Mouse (Mus musculus) bone marrow macrophage, adult 2 months (primary cell): ENCODE data around the gene Prokr1. TPM values are rescaled to one million over a fixed set of nuclear protein-coding genes. Genes with fewer than 3 reads are reported as not detected.
"Not testable (repeated sequence)": the region's sequence is repeated elsewhere in the genome, so short reads cannot be mapped to it uniquely, and the experiment has no call there.

Experiments
- H3K27ac ChIP-seq: 2 replicates; pipeline ENCODE4 v1.5.1; 2012; ENCODE audit warnings: low read depth, low read length; ENCODE audit not compliant: insufficient read depth
- H3K4me1 ChIP-seq: 2 replicates; pipeline ENCODE4 v1.6.1; 2012; ENCODE audit warnings: low read length; ENCODE audit not compliant: control insufficient read depth, insufficient read depth
- H3K4me3 ChIP-seq: 2 replicates; pipeline ENCODE4 v1.5.1; 2012; ENCODE audit warnings: mild to moderate bottlenecking, low read length, moderate library complexity; ENCODE audit not compliant: insufficient read depth
- CTCF ChIP-seq: IDR thresholded peaks from 2 replicates; pipeline ENCODE4 v1.5.1; 2012; ENCODE audit warnings: low read depth, mild to moderate bottlenecking, low read length, moderate library complexity
- POLR2A ChIP-seq: IDR thresholded peaks from 2 replicates; pipeline ENCODE4 v1.6.1; 2012; ENCODE audit warnings: mild to moderate bottlenecking, low read depth, low read length, borderline replicate concordance
- polyA plus RNA-seq: library from polyadenylated mRNA; stranded (reverse); fragments of >200 nt; gene quantifications from 2 replicates; pipeline ENCODE4 v1.2.4, GENCODE M21; 2012; ENCODE audit not compliant: missing spikeins, insufficient read depth, insufficient read length

Prokr1 gene
- polyA plus RNA-seq, 1 experiment: 0.70 TPM

GRCm38 (mm10) chr6:87597116-87597833 lies 6.7 kb upstream of the Prokr1 start:
- H3K27ac ChIP-seq: no peak overlapping the region
- no peak overlapping the region for H3K4me3 ChIP-seq
- peaks cover 16% of the 10 kb centered on the region for H3K4me1 ChIP-seq
- TF ChIP-seq CTCF (no peak), POLR2A (no peak)

GRCm38 (mm10) chr6:87594188-87594587 lies 3.6 kb upstream of the Prokr1 start:
- no peak overlapping the region for H3K27ac ChIP-seq
- H3K4me3 ChIP-seq: no peak overlapping the region
- H3K4me1 ChIP-seq: peaks cover 16% of the 10 kb centered on the region
- TF ChIP-seq CTCF: no peak
- no peak for TF ChIP-seq POLR2A

DNA sequence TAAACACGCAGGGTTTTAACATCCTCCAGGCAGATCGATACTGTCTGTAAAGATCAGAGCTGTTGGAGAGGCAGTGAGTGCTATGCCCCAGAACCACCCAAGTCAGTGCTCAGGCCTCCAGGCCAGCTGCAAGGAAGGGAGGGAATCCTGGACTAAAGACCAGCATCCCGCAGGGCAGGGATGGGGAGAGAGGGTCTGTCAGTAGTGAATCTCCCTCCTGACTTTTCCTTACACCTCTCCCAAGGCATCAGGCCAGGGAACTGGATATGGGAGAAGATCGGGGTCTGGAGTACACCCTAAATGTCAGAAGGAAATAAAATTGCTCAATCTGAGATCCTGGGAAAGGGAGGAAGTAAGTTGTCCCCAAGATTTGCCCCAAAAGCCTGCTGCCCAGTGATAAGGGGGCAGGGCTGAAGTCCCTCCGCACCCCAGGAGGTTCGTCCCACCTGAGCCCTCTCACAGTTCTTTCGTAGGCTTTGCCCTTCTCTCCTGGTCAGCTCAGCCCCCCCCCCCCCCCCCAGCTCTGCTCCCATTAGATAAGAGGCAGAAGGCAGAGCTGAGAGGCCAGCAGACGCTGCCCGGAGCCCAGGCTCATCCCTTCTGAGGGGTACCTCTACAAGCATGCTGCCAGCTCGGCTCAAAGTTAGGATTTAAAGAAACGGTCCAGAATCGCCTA lies 687 bp downstream of the Prokr1 start:
- H3K4me1 ChIP-seq: no peaks in the 10 kb centered on the region
- H3K27ac ChIP-seq: no peak overlapping the region
- peak overlapping the region; percentile 71 for H3K4me3 ChIP-seq
- TF ChIP-seq CTCF (no peak), POLR2A (no peak)

DNA sequence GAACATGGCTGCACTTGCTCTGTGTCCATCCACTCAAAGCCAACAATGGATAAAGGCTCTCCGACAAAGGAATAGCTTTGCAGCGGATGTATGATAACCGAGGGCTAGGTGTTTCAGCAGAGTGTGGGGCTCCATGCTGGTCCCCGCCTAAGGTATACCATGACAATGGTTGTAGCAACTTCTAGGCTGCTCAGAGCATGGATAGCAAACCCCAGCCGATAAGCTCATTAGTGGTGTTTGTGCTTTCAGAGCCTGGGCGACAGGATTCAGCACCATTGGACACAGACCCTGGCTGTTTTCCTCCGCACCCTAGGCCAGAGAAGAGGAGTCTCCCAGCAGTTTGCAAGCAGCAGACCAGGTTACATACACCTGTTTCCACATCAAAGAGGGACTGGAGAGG lies 6.6 kb downstream of the Prokr1 start:
- TF ChIP-seq POLR2A: no peak
- no peak for TF ChIP-seq CTCF
- Histone ChIP-seq H3K4me3 (no peak overlapping the region), H3K4me1 (peaks cover 8% of the 10 kb centered on the region), H3K27ac (no peak overlapping the region)

GRCm38 (mm10) chr6:87583183-87583611 lies 7.3 kb downstream of the Prokr1 start:
- no peak for TF ChIP-seq CTCF
- no peak for TF ChIP-seq POLR2A
- peaks cover 8% of the 10 kb centered on the region for H3K4me1 ChIP-seq
- no peak overlapping the region for H3K4me3 ChIP-seq
- no peak overlapping the region for H3K27ac ChIP-seq

DNA sequence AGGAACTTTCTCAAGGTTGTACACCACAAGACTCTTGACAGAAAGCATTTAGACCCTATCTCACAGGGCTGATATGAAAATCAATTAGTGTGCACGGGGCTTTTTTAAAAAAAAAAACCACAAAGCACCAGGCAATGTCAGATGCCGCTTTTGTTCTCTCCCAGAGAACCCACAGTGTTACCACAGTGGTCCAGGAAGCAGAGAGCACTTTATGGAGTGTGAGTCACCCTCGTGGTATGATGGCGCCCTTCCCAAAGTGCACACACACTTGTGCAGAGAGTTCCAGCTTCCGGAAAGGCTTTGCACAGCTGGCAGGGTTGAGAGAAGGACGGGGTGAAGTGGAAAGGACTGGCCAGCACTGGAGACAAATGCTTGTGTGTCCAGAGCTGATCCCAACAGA lies 8.1 kb downstream of the Prokr1 start:
- Histone ChIP-seq H3K4me1 (peaks cover 8% of the 10 kb centered on the region), H3K27ac (no peak overlapping the region), H3K4me3 (no peak overlapping the region)
- no peak for TF ChIP-seq POLR2A
- TF ChIP-seq CTCF: no peak

DNA sequence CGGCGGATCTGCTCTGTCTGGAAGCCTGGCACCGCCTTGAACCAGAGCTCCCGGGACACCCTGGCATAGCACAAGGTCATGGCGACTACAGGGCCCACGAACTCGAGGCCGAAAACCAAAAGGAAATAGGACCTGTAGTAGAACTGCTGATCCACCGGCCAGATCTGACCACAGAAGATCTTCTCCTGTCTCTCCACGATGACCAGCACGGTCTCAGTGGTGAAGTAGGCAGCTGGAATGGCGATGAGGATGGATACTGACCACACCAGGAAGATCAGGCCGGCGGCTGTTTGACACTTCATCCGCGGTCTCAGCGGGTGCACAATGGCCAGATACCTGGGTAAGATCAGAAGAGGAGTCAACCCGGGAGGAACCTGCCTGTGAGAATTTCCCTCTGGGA lies 9.0 kb downstream of the Prokr1 start:
- Histone ChIP-seq H3K4me1 (peaks cover 8% of the 10 kb centered on the region), H3K4me3 (no peak overlapping the region), H3K27ac (no peak overlapping the region)
- no peak for TF ChIP-seq CTCF
- no peak for TF ChIP-seq POLR2A

DNA sequence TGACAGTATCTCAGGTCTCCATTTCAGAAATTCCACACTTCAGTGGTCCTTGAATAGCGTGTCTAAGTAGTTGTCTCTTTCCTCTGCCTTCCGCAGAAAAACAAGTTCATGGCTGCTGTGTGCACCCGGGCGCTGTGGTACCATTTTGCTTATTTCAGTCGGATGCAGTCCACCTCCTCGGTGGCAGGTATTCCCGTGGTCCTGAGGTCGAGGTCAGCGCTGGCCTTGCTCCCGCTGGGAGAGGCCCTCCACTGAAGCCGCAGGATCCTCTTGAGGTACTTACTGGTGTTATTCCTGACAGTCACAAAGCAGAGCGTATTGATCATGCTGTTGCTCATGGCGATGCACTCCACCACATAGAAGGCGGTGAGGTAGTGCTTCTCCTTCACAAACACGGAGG lies 9.5 kb downstream of the Prokr1 start:
- Histone ChIP-seq H3K27ac (no peak overlapping the region), H3K4me3 (no peak overlapping the region), H3K4me1 (peaks cover 8% of the 10 kb centered on the region)
- TF ChIP-seq POLR2A (no peak), CTCF (no peak)

DNA sequence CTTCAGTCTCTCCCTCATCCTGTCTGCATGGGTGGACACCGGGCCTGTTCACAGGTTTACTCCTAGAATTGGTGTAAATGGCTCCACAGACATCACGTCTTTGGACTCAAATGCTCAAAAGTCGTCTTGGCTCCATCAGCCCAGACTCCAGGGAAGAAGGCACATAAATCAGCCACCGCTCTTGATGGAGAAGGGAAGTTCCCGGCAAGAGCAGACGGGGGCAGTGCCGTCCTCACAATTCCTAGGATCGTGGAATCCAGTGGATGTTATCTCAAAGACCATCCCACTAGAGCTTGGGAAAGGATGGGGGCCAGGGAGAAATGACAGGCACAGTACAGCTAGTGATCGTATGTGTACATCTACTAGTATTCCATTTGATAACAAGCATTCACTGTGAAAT lies 12.3 kb downstream of the Prokr1 start:
- no peak for TF ChIP-seq POLR2A
- no peak for TF ChIP-seq CTCF
- Histone ChIP-seq H3K4me3 (no peak overlapping the region), H3K27ac (no peak overlapping the region), H3K4me1 (peaks cover 8% of the 10 kb centered on the region)

DNA sequence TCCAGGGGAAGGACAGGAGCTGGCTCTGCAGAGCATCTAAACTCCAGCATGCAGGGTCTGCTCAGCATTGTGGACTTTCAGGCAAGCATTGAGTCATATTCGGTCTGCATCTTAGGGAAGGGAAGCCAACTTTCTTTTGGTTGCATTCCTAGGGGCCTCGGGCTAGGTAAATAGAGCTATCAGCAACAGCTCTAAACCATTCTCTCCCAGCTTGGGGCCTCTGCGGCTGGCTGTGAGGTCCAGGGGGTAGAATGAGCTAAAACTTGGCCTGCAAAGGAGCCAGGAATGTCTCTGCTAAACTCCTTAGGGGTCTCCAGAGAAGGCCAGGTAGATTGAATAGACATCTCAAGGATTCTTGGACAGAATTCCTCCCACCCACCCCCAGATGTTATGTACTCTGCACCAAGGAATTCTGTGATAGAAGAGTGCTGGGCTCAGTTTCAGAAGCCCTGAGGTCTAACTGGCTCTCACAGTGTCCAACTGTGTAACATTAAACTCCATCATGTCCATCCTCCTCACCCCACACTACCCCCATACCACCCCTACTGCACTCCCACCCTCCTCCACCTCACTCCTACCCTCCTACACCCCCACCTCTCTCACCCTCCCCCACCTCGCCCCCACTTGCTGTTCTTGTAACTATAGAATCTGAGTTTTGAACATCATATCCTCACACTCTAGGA lies 13.8 kb downstream of the Prokr1 start:
- H3K27ac ChIP-seq: no peak overlapping the region
- TF ChIP-seq POLR2A: no peak
- no peak for TF ChIP-seq CTCF
- H3K4me1 ChIP-seq: no peaks in the 10 kb centered on the region

DNA sequence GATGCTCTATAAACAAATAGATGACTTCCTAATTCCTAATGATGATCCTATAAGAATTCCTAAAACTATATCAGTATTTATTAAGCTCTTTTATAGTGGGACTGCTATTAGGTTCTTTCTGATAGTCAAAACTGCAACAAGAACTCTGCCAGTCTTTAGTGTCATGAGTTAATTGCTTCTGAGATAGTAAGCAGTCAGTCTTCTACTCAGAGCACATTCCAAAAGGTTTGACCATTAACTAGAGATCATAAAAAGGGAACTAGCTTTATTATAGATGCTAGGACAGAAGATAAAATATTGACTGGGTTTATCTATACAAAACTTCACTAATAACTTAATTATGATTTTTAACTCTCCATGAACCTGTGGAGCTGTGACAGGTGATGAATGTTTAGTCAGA lies 18.7 kb downstream of the Prokr1 start:
- not testable (repeated sequence) for H3K27ac ChIP-seq, H3K4me3 ChIP-seq, H3K4me1 ChIP-seq

More for the DNA sequence above, 13.8 kb downstream of the Prokr1 start:
- no peak overlapping the region for H3K4me3 ChIP-seq
